Mouse (Mus musculus) frontal cortex, postnatal 36 days (tissue): ENCODE data around the gene Tcp11l1.

Source experiments
- DNase-seq, 2 experiments: peaks; one replicate each; pipeline ENCODE4 v3.0.0; 2022; ENCODE audit warnings: low spot score in 2 of 2

Tcp11l1 gene

GRCm38 (mm10) chr2:104712486-104712809 is 479 bp upstream of the Tcp11l1 start:
- DNase-seq: no peak

GRCm38 (mm10) chr2:104710670-104711370 is 1.1 kb downstream of the Tcp11l1 start:
- peak in 1 of 2 experiments; percentile 2 for DNase-seq

- no peak for DNase-seq
Observed at GRCm38 (mm10) chr2:104709786-104710337, 2.1 kb downstream of the Tcp11l1 start.

GRCm38 (mm10) chr2:104704355-104704754 is 7.6 kb downstream of the Tcp11l1 start:
- no peak for DNase-seq

GRCm38 (mm10) chr2:104703158-104703557 is 8.8 kb downstream of the Tcp11l1 start:
- DNase-seq: no peak

- DNase-seq: no peak
Observed at GRCm38 (mm10) chr2:104699659-104700058, 12.3 kb downstream of the Tcp11l1 start.

GRCm38 (mm10) chr2:104692551-104692950 is 19.4 kb downstream of the Tcp11l1 start:
- no peak for DNase-seq

GRCm38 (mm10) chr2:104690720-104691119 is 21.2 kb downstream of the Tcp11l1 start:
- DNase-seq: no peak

GRCm38 (mm10) chr2:104688724-104689123 is 23.2 kb downstream of the Tcp11l1 start:
- DNase-seq: no peak

- DNase-seq: no peak
Observed at GRCm38 (mm10) chr2:104688321-104688720, 23.6 kb downstream of the Tcp11l1 start.

- DNase-seq: no peak
Observed at GRCm38 (mm10) chr2:104687261-104687660, 24.7 kb downstream of the Tcp11l1 start.

- peak; percentile 75 to 80 for DNase-seq
Observed at GRCm38 (mm10) chr2:104685418-104685817, 26.6 kb downstream of the Tcp11l1 start.

GRCm38 (mm10) chr2:104684771-104685170 is 27.2 kb downstream of the Tcp11l1 start:
- no peak for DNase-seq

- no peak for DNase-seq
Observed at GRCm38 (mm10) chr2:104677326-104677725, 34.6 kb downstream of the Tcp11l1 start.

GRCm38 (mm10) chr2:104671724-104672123 is 40.2 kb downstream of the Tcp11l1 start:
- DNase-seq: no peak

GRCm38 (mm10) chr2:104669122-104669804 is 42.7 kb downstream of the Tcp11l1 start:
- DNase-seq: no peak

GRCm38 (mm10) chr2:104663372-104664100 is 48.4 kb downstream of the Tcp11l1 start:
- no peak for DNase-seq

GRCm38 (mm10) chr2:104658659-104659058 is 53.3 kb downstream of the Tcp11l1 start:
- no peak for DNase-seq

- DNase-seq: no peak
Observed at GRCm38 (mm10) chr2:104615985-104616711, 95.8 kb downstream of the Tcp11l1 start.

- no peak for DNase-seq
Observed at GRCm38 (mm10) chr2:104614786-104615185, 97.2 kb downstream of the Tcp11l1 start.
